Mouse (Mus musculus): ENCODE measurements at regions not wholly inside any gene's neighbourhood (a gene's known extent, or its start where the extent isn't known, plus 50 kb on each side); places are given as distances from the start of the nearest gene placed in this dataset.

DNA sequence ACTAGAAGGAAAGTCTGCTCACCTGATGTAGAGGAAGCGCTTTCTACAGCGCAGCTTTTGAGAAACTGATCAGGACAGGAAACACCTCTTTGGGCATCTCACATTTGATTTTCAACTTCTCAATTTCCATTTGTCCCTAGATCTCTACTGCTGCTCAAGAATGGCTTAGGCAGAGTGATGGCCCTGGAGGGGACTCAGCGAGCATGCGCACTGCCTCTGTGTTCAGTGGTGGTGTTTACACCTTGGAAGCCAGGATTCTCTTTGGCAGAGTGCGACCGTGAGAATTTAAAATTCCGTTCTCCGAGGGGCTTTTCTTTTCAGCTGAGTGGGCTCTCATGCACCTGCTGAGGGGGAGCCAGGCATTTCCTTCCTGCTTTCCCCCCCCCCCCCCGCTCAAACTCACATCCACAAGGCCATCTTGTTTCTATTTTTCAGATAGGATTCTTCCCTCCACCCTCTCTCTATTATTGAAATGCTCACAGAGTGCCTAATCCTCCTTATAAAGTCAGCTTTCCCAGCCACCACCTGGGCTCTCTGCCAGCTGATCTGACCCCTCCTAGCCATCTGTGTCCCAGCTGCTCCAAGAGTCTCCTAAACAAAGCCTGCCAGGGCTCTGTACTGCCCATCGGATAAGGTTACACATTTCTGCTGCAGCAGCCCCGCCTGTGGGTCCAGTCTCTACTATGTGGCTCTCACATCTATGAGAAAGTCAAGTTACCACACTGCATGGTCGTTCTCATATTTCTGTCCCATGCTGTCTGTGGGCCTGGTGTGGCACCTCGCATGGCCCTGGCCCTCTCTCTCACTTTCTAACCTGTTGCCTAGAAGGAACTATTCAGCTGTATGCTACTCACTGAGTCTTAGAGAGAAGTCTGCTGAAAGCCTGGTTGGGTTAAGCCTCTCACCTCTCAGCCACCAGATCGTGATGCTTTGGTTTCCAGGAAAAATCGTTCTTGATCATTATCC is 252.2 kb downstream of the Ankrd50 start:
- Histone ChIP-seq H3K36me3 (no peaks in the 10 kb centered on the region), H3K4me2 (no peak overlapping the region), H3K9ac (no peak overlapping the region), H3K9me3 (no peaks in the 10 kb centered on the region), H3K27me3 (no peaks in the 10 kb centered on the region), H3K4me3 (no peak overlapping the region), H3K4me1 (peaks cover 19% of the 10 kb centered on the region), H3K27ac (no peak overlapping the region)
- peak; percentile 72 for ATAC-seq (ENCODE audit: insufficient number of reproducible peaks, insufficient read depth, low FRiP score, low TSS enrichment, low read depth)
- WGBS, result 41% methylated on average over 15 of the region's 15 CpGs

DNA sequence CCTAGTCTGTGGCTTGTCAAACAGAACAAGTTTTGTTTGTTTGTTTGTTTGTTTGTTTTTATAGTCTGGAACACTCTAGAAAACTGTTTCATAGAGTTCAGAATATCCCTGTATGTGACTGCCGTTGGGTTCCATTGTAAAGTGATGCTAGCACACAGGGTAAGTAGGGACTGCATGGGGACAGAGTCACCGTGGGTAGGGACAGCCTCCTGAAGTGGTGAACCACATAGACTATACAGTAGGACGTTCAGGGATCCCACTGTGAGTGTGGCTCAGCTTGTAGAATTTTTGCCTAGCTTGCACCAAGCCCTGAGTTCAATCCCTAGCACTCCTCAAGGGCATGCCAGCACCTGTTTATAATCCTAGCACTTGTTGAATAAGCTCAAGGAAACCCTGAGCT is 253.1 kb downstream of the Ankrd50 start:
- Histone ChIP-seq H3K27me3 (no peaks in the 10 kb centered on the region), H3K27ac (no peak overlapping the region), H3K36me3 (no peaks in the 10 kb centered on the region), H3K4me1 (peaks cover 19% of the 10 kb centered on the region), H3K4me3 (no peak overlapping the region), H3K9ac (no peak overlapping the region), H3K9me3 (no peaks in the 10 kb centered on the region), H3K4me2 (no peak overlapping the region)
- 72% methylated on average over 3 of the region's 3 CpGs for WGBS
- ATAC-seq (ENCODE audit: insufficient number of reproducible peaks, insufficient read depth, low FRiP score, low TSS enrichment, low read depth), result no peak

DNA sequence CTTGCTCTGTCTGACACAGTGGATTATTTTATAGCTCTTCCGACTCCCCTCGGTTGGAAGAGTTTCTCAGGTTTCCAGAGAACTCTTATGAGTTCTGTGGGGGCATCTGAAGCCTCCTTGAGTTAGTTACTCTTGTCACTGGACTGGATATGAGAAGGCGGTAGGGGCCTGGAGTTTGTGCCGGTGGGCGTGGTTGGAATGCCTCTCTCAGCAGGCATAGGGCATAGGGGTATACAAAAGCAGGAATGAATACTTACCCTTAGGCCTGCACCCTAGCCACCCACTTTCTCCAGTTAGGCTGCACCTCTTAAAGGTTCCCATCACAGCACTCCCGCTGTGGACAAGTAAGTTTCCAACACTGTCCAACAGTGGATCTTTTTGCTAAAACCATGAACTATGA is 253.8 kb downstream of the Ankrd50 start:
- Histone ChIP-seq H3K27ac (no peak overlapping the region), H3K4me1 (peaks cover 19% of the 10 kb centered on the region), H3K9ac (no peak overlapping the region), H3K4me2 (no peak overlapping the region), H3K36me3 (no peaks in the 10 kb centered on the region), H3K9me3 (no peaks in the 10 kb centered on the region), H3K27me3 (no peaks in the 10 kb centered on the region), H3K4me3 (no peak overlapping the region)
- no peak for ATAC-seq (ENCODE audit: insufficient number of reproducible peaks, insufficient read depth, low FRiP score, low TSS enrichment, low read depth)
- 65% methylated on average over 6 of the region's 6 CpGs for WGBS

DNA sequence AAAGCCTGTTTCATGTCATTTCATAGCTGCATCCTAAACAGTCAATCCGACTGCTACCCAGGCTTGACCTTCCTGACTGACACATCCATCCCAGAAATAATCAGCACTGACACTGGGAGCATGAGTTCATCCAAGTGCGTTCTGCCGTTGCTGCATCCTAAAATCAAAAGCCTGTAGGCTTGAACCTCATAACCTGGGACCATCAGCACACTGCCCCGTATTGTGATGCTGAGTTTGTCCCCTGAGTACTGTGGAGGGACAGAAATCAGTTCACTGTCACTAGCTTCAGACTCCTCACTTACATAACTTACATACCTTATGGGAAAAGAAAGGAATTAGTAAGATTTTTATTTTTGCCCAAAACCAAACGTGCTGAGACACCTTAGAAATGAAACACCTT is 255.0 kb downstream of the Ankrd50 start:
- H3K9ac ChIP-seq, result no peak overlapping the region
- no peaks in the 10 kb centered on the region for H3K27me3 ChIP-seq
- WGBS, result 74% methylated on average over 5 of the region's 5 CpGs
- H3K4me1 ChIP-seq, result peaks cover 19% of the 10 kb centered on the region
- no peaks in the 10 kb centered on the region for H3K36me3 ChIP-seq
- H3K4me3 ChIP-seq, result no peak overlapping the region
- no peak for ATAC-seq (ENCODE audit: insufficient number of reproducible peaks, insufficient read depth, low FRiP score, low TSS enrichment, low read depth)
- H3K4me2 ChIP-seq, result no peak overlapping the region
- no peaks in the 10 kb centered on the region for H3K9me3 ChIP-seq
- no peak overlapping the region for H3K27ac ChIP-seq

DNA sequence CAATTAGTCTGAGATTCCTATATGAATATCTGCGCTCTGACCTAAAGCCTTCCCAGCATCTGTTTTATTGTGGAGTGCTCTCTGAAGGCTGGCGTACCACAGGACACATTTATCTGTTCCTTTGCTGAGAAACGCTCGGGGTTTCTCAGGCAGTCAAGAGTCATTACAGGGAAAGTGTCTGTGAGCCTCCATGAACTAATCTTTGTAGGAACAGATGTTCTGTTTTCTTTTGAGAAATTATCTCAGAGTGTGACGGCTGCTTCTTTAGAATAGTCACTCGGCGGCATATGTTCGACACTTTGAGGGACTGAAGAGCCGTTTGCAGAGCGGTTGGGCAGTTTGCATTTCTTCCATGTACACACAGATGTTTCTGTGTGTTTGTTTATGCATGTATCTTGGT is 255.6 kb downstream of the Ankrd50 start:
- peaks cover 19% of the 10 kb centered on the region for H3K4me1 ChIP-seq
- H3K4me3 ChIP-seq, result no peak overlapping the region
- no peaks in the 10 kb centered on the region for H3K36me3 ChIP-seq
- no peak for ATAC-seq (ENCODE audit: insufficient number of reproducible peaks, insufficient read depth, low FRiP score, low TSS enrichment, low read depth)
- no peak overlapping the region for H3K27ac ChIP-seq
- no peaks in the 10 kb centered on the region for H3K9me3 ChIP-seq
- H3K9ac ChIP-seq, result no peak overlapping the region
- H3K27me3 ChIP-seq, result no peaks in the 10 kb centered on the region
- 59% methylated on average over 10 of the region's 10 CpGs for WGBS
- no peak overlapping the region for H3K4me2 ChIP-seq

DNA sequence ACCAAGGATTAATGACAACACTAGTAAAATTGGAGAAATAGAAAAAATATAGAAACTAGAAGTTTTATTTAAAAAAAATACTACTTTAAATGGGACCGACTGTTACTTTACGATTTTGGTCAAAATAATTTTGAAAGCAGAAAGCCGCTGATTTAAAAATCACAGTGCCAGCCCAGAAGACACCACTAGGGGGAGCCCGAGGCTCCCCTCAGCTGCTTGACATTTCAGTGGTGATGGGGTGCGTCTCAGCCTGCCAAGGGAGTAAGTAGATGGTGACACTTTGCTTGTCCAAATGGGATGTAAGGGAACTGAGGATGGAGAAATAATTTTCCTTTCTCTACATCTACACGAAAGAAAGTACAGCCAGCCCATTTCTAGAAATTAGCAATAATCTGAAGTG is 257.0 kb downstream of the Ankrd50 start:
- no peak for ATAC-seq (ENCODE audit: insufficient number of reproducible peaks, insufficient read depth, low FRiP score, low TSS enrichment, low read depth)
- Histone ChIP-seq H3K36me3 (no peaks in the 10 kb centered on the region), H3K4me2 (no peak overlapping the region), H3K9ac (no peak overlapping the region), H3K9me3 (no peaks in the 10 kb centered on the region), H3K4me3 (no peak overlapping the region), H3K4me1 (peaks cover 16% of the 10 kb centered on the region), H3K27ac (no peak overlapping the region), H3K27me3 (no peaks in the 10 kb centered on the region)
- 18% methylated on average over 6 of the region's 6 CpGs for WGBS

DNA sequence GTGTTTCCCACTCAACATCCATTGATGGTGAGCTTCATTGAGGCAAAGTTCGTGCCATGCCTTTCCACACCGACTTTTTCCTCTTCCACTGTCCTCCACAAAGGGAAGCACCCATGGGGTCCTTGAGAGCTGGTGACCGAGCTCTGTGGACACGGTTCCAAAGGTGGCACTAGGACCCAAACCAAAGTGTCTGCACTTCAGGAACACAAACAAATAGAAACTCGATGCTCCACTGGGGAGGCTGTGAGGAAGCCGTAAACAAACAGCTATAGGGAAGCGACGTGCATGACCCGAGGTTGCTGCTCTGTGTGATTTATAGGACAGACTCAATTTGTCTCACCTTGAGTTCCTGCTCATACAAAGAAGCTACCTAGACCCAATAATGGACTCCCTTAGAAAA is 257.5 kb downstream of the Ankrd50 start:
- H3K4me3 ChIP-seq, result no peak overlapping the region
- 79% methylated on average over 9 of the region's 9 CpGs for WGBS

DNA sequence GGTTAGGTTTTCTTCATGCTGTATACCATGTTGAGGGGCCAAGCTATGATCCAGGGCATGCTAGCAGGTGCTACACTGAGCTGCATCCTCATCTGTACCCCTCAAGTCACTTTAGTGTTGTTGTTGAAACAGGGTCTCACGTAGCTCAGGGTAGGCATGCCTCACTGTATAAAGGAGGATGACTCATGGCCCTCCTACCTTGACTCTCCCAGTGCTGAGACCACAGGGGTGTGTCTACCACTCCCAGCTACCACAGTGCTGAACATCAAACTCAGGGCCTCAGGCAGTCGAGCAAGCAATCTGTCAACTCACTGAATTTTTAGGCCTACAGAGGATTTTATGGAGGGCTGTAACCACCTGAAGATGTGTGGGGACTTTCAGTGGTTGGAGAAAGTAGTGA is 258.5 kb downstream of the Ankrd50 start:
- H3K4me1 ChIP-seq, result peaks cover 8% of the 10 kb centered on the region
- H3K4me3 ChIP-seq, result no peak overlapping the region
- no peak overlapping the region for H3K9ac ChIP-seq
- no peak overlapping the region for H3K27ac ChIP-seq
- H3K9me3 ChIP-seq, result no peaks in the 10 kb centered on the region
- no peaks in the 10 kb centered on the region for H3K36me3 ChIP-seq
- no peak for ATAC-seq (ENCODE audit: insufficient number of reproducible peaks, insufficient read depth, low FRiP score, low TSS enrichment, low read depth)
- no peaks in the 10 kb centered on the region for H3K27me3 ChIP-seq
- WGBS, result 54% methylated on average over 2 of the region's 2 CpGs
- H3K4me2 ChIP-seq, result no peak overlapping the region

More for the DNA sequence above, 257.5 kb downstream of the Ankrd50 start:
- Histone ChIP-seq H3K27ac (no peak overlapping the region), H3K9ac (no peak overlapping the region), H3K4me1 (peaks cover 11% of the 10 kb centered on the region), H3K4me2 (no peak overlapping the region), H3K36me3 (no peaks in the 10 kb centered on the region), H3K27me3 (no peaks in the 10 kb centered on the region), H3K9me3 (no peaks in the 10 kb centered on the region)
- ATAC-seq (ENCODE audit: insufficient number of reproducible peaks, insufficient read depth, low FRiP score, low TSS enrichment, low read depth), result no peak

DNA sequence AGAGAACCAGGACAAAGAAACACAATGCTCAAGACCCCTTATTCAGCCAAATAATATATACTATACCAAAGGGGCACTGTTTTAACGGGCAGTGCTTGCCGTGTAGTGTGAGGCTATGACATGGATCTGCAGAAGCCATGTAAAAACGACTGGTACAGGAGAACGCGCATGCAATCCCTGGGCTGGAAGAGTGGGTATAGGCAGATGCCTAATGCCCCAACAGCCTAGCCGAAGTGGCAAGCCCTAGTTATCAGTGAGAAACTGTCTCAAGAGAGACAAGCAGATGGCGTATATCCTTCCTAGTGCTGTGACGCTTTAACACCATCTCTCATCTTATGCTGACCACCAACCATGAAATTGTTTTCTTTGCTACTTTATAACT is 262.8 kb downstream of the Ankrd50 start:
- 83% methylated on average over 8 of the region's 8 CpGs for WGBS
- H3K36me3 ChIP-seq, result no peaks in the 10 kb centered on the region
- H3K4me2 ChIP-seq, result no peak overlapping the region
- H3K9ac ChIP-seq, result no peak overlapping the region
- H3K27ac ChIP-seq, result no peak overlapping the region
- H3K4me3 ChIP-seq, result no peak overlapping the region
- H3K27me3 ChIP-seq, result no peaks in the 10 kb centered on the region
- peaks cover 6% of the 10 kb centered on the region; the same call in 1 of the 2 replicates for H3K4me1 ChIP-seq
- ATAC-seq (ENCODE audit: insufficient number of reproducible peaks, insufficient read depth, low FRiP score, low TSS enrichment, low read depth), result no peak
- no peaks in the 10 kb centered on the region for H3K9me3 ChIP-seq

DNA sequence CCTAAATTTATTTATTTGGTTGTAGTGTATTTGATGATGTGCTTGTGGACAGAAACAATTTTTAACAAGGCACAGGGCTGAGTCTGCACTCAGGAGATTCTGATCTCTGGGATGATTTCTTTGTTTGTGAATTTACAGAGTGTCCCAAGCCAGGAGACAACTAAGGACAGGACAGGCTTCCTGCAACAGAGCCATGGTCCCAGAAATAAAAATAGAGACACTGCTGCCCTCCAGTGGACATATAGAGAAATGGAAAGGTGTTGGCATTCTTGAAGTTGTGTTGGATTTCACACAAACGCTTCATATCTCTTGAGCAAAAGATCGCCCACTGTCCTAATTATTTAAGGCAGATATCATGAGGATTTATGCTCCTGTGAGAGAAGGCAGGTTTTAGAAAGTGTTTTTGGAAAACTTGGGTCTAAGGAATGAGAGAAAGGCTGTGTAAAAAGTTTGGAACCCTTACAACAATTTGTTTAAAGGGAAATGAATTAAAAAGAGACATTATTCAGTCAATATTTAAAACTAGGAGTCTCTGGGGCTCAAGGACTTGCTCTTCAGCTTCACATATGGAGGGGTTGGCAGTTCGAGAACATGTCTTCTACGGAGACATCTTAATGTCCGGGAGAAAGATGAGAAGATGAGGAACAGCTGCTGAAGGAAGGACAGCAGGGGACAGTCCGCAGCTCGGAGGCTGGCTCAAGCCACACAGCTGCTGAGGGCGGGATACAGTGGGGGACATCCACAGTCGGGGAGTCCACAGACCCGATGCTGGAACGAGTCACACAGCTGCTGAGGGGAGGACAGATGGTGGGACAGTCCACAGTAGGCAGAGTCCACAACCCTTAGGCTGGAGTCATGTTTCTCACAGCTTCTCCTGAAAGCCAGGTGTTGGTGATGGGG is 263.5 kb downstream of the Ankrd50 start:
- Histone ChIP-seq H3K27ac (no peak overlapping the region), H3K36me3 (no peaks in the 10 kb centered on the region), H3K27me3 (no peaks in the 10 kb centered on the region), H3K4me2 (0 out of 2 replicates have a peak overlapping the region, but pooled peaks have one; percentile 11), H3K4me1 (peaks cover 6% of the 10 kb centered on the region; the same call in 1 of the 2 replicates), H3K9ac (no peak overlapping the region), H3K4me3 (no peak overlapping the region), H3K9me3 (no peaks in the 10 kb centered on the region)
- ATAC-seq (ENCODE audit: insufficient number of reproducible peaks, insufficient read depth, low FRiP score, low TSS enrichment, low read depth), result no peak
- WGBS, result 42% methylated on average over 11 of the region's 11 CpGs

DNA sequence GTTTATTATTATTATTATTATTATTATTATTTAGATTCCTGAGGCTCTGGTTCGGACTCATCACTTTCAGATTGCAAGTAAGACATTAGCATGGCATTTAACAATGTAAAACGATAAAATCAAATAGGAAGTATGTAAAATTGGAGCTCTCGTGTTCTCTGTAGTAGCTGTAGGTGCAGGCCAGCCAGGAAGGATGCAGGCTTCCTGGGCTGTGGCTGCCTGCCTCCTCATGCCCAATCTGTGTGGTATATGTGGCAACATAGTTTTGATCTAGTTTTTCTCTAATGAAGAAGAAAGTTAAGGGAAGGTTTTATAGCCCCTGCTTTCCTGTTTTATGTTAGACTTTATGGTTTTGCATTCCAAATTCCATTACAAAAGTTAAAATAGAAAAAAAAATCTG is 275.6 kb downstream of the Ankrd50 start:
- no peak overlapping the region for H3K27ac ChIP-seq
- no peaks in the 10 kb centered on the region for H3K36me3 ChIP-seq
- no peak overlapping the region for H3K9ac ChIP-seq
- no peak overlapping the region for H3K4me2 ChIP-seq
- no peak for ATAC-seq (ENCODE audit: insufficient number of reproducible peaks, insufficient read depth, low FRiP score, low TSS enrichment, low read depth)
- H3K9me3 ChIP-seq, result no peaks in the 10 kb centered on the region
- WGBS, result 85% methylated on average over 3 of the region's 3 CpGs
- 0 out of 2 replicates have a peak, but pooled peaks cover 2% of the 10 kb centered on the region for H3K4me1 ChIP-seq
- H3K4me3 ChIP-seq, result no peak overlapping the region
- H3K27me3 ChIP-seq, result no peaks in the 10 kb centered on the region
